Comparison of ENCODE assay signal across 23 mouse cellular contexts in genomic region chr10:63184451-63184850, GRCm38 (mm10). TPM values are rescaled to one million over a fixed set of nuclear protein-coding genes. Genes with fewer than 3 reads are reported as not detected.
A peak's percentile ranks its signal among the peaks of the same experiment; 100 is the strongest.
DNase-seq lines count a peak whose midpoint lies in the region; TF ChIP-seq lines count a peak whose summit lies in the region.
"Had no signal": no experiment of that assay in that cellular context is flagged by ENCODE, and none has a peak within 500 bp of the region (broad histone marks: within the 10 kb centered on the region; RNA-seq: fewer than 3 reads in every experiment).

No protein-coding gene starts in this region.

- no peak for TF ChIP-seq POLR2A in ES-Bruce4 (IDR thresholded peaks at IDR 0.05; ENCODE audit: insufficient read depth, low read length)

- no peaks in the 10 kb centered on the region for H3K27me3 ChIP-seq in heart, embryonic 10.5 days (ENCODE audit: insufficient read depth, poor library complexity, severe bottlenecking)
- no peaks in the 10 kb centered on the region for H3K27me3 ChIP-seq in ES-Bruce4 (ENCODE audit: control insufficient read depth, insufficient read depth, low read length, poor library complexity, severe bottlenecking)
- H3K27me3 ChIP-seq: embryonic facial prominence, embryonic 12.5 days; forebrain, embryonic 13.5 days; forebrain, embryonic 15.5 days had no signal

- in situ Hi-C loops in ES-E14 (cut with MboI; ENCODE audit: low sequenced_read_pairs in 2 of 2, unreplicated experiment in 2 of 2) = no loop called here

- no peaks in the 10 kb centered on the region for H3K9me3 ChIP-seq in heart, embryonic 10.5 days
- peaks cover 5% of the 10 kb centered on the region for H3K9me3 ChIP-seq in ES-Bruce4 (replicated peaks; ENCODE audit: control insufficient read depth, insufficient read depth, low read length, poor library complexity, severe bottlenecking)
- no peaks in the 10 kb centered on the region for H3K9me3 ChIP-seq in ES-E14 (ENCODE audit: control insufficient read depth, insufficient read depth, low read depth, low read length)
- H3K9me3 ChIP-seq: embryonic facial prominence, embryonic 10.5 days; embryonic facial prominence, embryonic 12.5 days; forebrain, embryonic 13.5 days; forebrain, embryonic 15.5 days had no signal

- H3K9ac ChIP-seq in ES-Bruce4 (ENCODE audit: low read depth, poor library complexity, severe bottlenecking) (no peak overlapping the region), ES-E14 (ENCODE audit: insufficient read depth, low read depth, low read length, poor library complexity, severe bottlenecking) (peak overlapping the region; percentile 15; the same call in 1 of the 2 replicates)
- H3K9ac ChIP-seq: embryonic facial prominence, embryonic 12.5 days; forebrain, embryonic 13.5 days; forebrain, embryonic 15.5 days; forebrain, postnatal 0 days had no signal

- TF ChIP-seq EP300 in ES-Bruce4 (IDR thresholded peaks at IDR 0.05; ENCODE audit: insufficient read depth, low read depth, low read length) = no peak

- no peak for TF ChIP-seq CTCF in ES-Bruce4 (IDR thresholded peaks at IDR 0.05; ENCODE audit: low read depth, low read length)

- no peaks in the 10 kb centered on the region for H3K36me3 ChIP-seq in heart, embryonic 10.5 days
- H3K36me3 ChIP-seq in ES-Bruce4 (ENCODE audit: control insufficient read depth, insufficient read depth, low read length, poor library complexity, severe bottlenecking) (no peaks in the 10 kb centered on the region), ES-E14 (ENCODE audit: control insufficient read depth, insufficient read depth, low read length, poor library complexity, severe bottlenecking) (no peaks in the 10 kb centered on the region)
- H3K36me3 ChIP-seq: embryonic facial prominence, embryonic 10.5 days; embryonic facial prominence, embryonic 12.5 days; forebrain, embryonic 15.5 days had no signal

- peak; percentile 67 for DNase-seq in heart, adult 11 months
- DNase-seq in heart, embryonic 10.5 days (ENCODE audit: low spot score) = no peak
- DNase-seq in ES-E14 (ENCODE audit: low read depth, low spot score) (no peak), ZHBTc4 (ENCODE audit: low read depth, low spot score) (peak; percentile 60)
- no peak for DNase-seq in kidney, postnatal 10 days
- no peak for DNase-seq in T-cell, adult 2 months (ENCODE audit: low spot score)
- no peak for DNase-seq in layer of hippocampus, adult 8-10 months (ENCODE audit: low spot score in 2 of 2)
- DNase-seq: adrenal gland, adult 8-10 months; adrenal gland, postnatal 14 days; adrenal gland, postnatal 36 days; cerebellum, adult 11-12 months; cerebellum, adult 2 months; cerebellum, adult 9-10 months; cerebellum, postnatal 10 days; cerebellum, postnatal 25 days; forebrain, postnatal 0 days had no signal

- peaks cover 5% of the 10 kb centered on the region for H3K4me1 ChIP-seq in heart, embryonic 10.5 days
- H3K4me1 ChIP-seq in ES-Bruce4 (ENCODE audit: control insufficient read depth, insufficient read depth, low read length) (peaks cover 2% of the 10 kb centered on the region), ES-E14 (ENCODE audit: control insufficient read depth in 2 of 2, insufficient read depth in 2 of 2, low read length in 2 of 2, poor library complexity in 1 of 2) (peaks cover 2 to 8% of the 10 kb centered on the region in 2 experiments; a peak in 3 of 4 replicates)
- H3K4me1 ChIP-seq: embryonic facial prominence, embryonic 10.5 days; embryonic facial prominence, embryonic 12.5 days; forebrain, embryonic 13.5 days; forebrain, embryonic 15.5 days had no signal

- WGBS in heart, embryonic 10.5 days = 74% methylated on average over 4 of the region's 4 CpGs

- no peak overlapping the region for H3K27ac ChIP-seq in heart, embryonic 10.5 days
- H3K27ac ChIP-seq in ES-Bruce4 (ENCODE audit: insufficient read depth, low read length) (no peak overlapping the region), ES-E14 (ENCODE audit: insufficient read depth, low read depth, low read length, poor library complexity, severe bottlenecking) (no peak overlapping the region; the same call in 1 of the 2 replicates)
- H3K27ac ChIP-seq: embryonic facial prominence, embryonic 10.5 days; embryonic facial prominence, embryonic 12.5 days; forebrain, embryonic 13.5 days; forebrain, embryonic 15.5 days had no signal

- H3K4me3 ChIP-seq in heart, embryonic 10.5 days = no peak overlapping the region
- H3K4me3 ChIP-seq in ES-Bruce4 (ENCODE audit: low read depth, low read length) = peak overlapping the region; percentile 6; the same call in 1 of the 2 replicates
- 0 out of 4 replicates have a peak overlapping the region, but pooled peaks of 1 of the 2 experiments have one; percentile 7 for H3K4me3 ChIP-seq in ES-E14 (ENCODE audit: insufficient read depth in 1 of 2, low read depth in 1 of 2, low read length in 2 of 2, poor library complexity in 1 of 2, severe bottlenecking in 1 of 2)
- H3K4me3 ChIP-seq: embryonic facial prominence, embryonic 10.5 days; embryonic facial prominence, embryonic 12.5 days; forebrain, embryonic 13.5 days; forebrain, embryonic 15.5 days had no signal

TF ChIP-seq in ES-E14, 5 proteins besides CTCF, POLR2A, EP300 and RAD21:
- TF ChIP-seq ZNF384 (IDR thresholded peaks at IDR 0.05; ENCODE audit: low read depth, low read length) (no peak), CHD2 (IDR thresholded peaks at IDR 0.05; ENCODE audit: low read depth, low read length) (no peak), ZC3H11A (IDR thresholded peaks at IDR 0.05; ENCODE audit: borderline replicate concordance, low read depth, low read length) (no peak), HCFC1 (IDR thresholded peaks at IDR 0.05; ENCODE audit: borderline replicate concordance, insufficient read depth, low read length) (no peak), MAFK (IDR thresholded peaks at IDR 0.05; ENCODE audit: insufficient read depth, low read depth, low read length) (no peak)

RNA-seq across cellular contexts. Expression of gene Mypn, which starts 19.3 kb away (rescaled TPM):
- 1.0 and 4.2 TPM in 2 replicates for polyA plus RNA-seq in heart, embryonic 10.5 days (2016; fragmentation: Nextera tagmentation; extraction: Ambion mirVana)
- 0.66 and 0.81 TPM in 2 replicates for polyA plus RNA-seq in ES-Bruce4 (2011; ENCODE audit: insufficient read depth, insufficient read length, low read depth, missing spikeins)
- 1.0 and 1.1 TPM in 2 replicates for total RNA-seq in ES-E14 (2012; rRNA removed)
- 1 to 10 TPM; 1.7 to 2.2 (median 2.0) TPM for total RNA-seq in layer of hippocampus, adult 8-10 months (2022)
- total RNA-seq: MEL had no signal
- polyA plus RNA-seq: embryonic facial prominence, embryonic 10.5 days; forebrain, embryonic 11.5 days; forebrain, embryonic 13.5 days had no signal

RNA-seq across cellular contexts. Expression of gene Herc4, which starts 59.2 kb away (rescaled TPM):
- 36.0 and 38.4 TPM in 2 replicates for polyA plus RNA-seq in heart, embryonic 10.5 days (2016; fragmentation: Nextera tagmentation; extraction: Ambion mirVana)
- 123 and 139 TPM in 2 replicates for polyA plus RNA-seq in ES-Bruce4 (2011; ENCODE audit: insufficient read depth, insufficient read length, low read depth, missing spikeins)
- 87.9 and 88.3 TPM in 2 replicates for total RNA-seq in ES-E14 (2012; rRNA removed)
- 10 to 100 TPM; 39.5 to 49.5 (median 40.2) TPM for total RNA-seq in layer of hippocampus, adult 8-10 months (2022)

Comparison
In these comparisons a context has a peak if more than half of its experiments do, and no peak if none do; other contexts are left out.
1. DNase-seq: peak in heart, adult 11 months (single experiment) and ZHBTc4 (single experiment); none in heart, embryonic 10.5 days (single experiment), ES-E14 (single experiment), kidney, postnatal 10 days (single experiment), T-cell, adult 2 months (single experiment) and layer of hippocampus, adult 8-10 months (0 of 2).